Mouse (Mus musculus): ENCODE data around the gene Gm8279. TPM values are rescaled to one million over a fixed set of nuclear protein-coding genes. Genes with fewer than 3 reads are reported as not detected.

Gene Gm8279
- polyA plus RNA-seq (2015; fragmentation: Nextera tagmentation; extraction: Ambion mirVana), result not detected in 2 replicates

DNA sequence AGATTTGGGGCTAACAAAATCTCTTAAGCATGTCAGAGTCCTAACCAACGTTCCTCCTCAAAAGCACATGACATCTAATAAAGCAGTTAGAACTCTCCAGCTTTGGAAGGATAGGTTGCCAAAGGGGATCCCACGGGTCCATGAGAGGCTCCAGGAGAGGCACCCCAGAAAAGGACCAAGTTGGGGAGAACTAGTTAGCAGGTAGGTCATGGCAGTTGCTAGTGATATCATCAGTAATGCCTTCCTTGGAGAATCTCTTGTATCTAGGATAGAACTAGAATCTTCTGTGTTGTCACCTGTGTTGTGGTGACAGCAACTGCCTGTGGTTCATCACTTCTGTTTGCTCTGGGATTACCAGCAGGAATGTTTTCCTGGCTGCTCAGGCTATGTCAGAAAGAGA, at the start of gene Gm8279:
TSS of gene Gm8279 (plus strand) at position 301 of the 400 bp plus-strand sequence.

DNA sequence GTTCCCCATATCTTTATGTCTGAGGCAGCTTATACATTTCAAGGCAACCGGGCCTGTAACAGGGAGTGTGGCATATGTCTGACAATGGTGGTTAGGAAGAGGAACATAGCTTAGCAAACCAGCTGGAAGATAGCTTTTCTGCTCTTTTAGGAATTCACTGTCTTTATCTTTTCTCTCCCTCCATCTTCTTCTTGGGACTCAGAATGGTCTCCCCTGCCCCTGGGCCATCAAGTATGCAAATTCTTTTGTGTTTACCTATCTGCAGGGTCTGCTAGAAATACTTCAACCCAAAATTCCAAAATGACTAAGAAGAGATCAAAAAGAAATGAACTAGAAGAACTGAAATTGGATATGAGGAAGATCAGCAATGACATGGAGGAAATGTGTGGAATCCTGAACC, 32.9 kb downstream of the Gm8279 start, which contains the start of gene Gm3317:
TSS of gene Gm3317 (plus strand) at position 301 of the 400 bp plus-strand sequence.

DNA sequence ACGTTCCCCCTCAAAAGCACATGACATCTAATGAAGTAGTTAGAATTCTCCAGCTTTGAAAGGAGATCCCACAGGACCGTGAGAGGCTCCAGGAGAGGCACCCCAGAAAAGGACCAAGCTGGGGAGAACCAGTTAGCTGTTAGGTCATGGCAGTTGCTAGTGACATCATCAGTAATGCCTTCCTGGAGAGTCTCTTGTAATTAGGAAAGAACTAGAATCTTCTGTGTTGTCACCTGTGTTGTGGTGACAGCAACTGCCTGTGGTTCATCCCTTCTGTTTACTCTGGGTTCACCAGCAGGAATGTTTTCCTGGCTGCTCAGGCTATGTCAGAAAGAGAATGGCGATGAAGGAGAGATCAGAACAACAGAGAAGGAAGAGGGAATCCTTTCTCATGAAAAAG, 54.2 kb downstream of the Gm8279 start, which contains the start of gene Gm8271:
TSS of gene Gm8271 (plus strand) at position 301 of the 400 bp plus-strand sequence.

Other genes starting within 250 kb of the Gm8279 start
- gene Gm3278, start 239.1 kb upstream of the Gm8279 start, polyA plus RNA-seq (2015; fragmentation: Nextera tagmentation; extraction: Ambion mirVana), result not detected in 2 replicates
- not detected in 2 replicates for gene Gm8297, start 147.6 kb upstream of the Gm8279 start, polyA plus RNA-seq (2015; fragmentation: Nextera tagmentation; extraction: Ambion mirVana)
- not detected in 2 replicates for gene Gm3298, start 115.6 kb upstream of the Gm8279 start, polyA plus RNA-seq (2015; fragmentation: Nextera tagmentation; extraction: Ambion mirVana)
- gene 4930555G01Rik, start 80.9 kb upstream of the Gm8279 start, polyA plus RNA-seq (2015; fragmentation: Nextera tagmentation; extraction: Ambion mirVana), result not detected in 2 replicates
- gene Gm8281, start 60.5 kb upstream of the Gm8279 start, polyA plus RNA-seq (2015; fragmentation: Nextera tagmentation; extraction: Ambion mirVana), result 0.32 TPM in 1 of 2 replicates, not detected in the other
- not detected in 2 replicates for gene Gm3317, start 33.0 kb downstream of the Gm8279 start, polyA plus RNA-seq (2015; fragmentation: Nextera tagmentation; extraction: Ambion mirVana)
- not detected in 2 replicates for gene Gm8271, start 54.3 kb downstream of the Gm8279 start, polyA plus RNA-seq (2015; fragmentation: Nextera tagmentation; extraction: Ambion mirVana)
- gene Gm3526, start 129.1 kb downstream of the Gm8279 start, polyA plus RNA-seq (2015; fragmentation: Nextera tagmentation; extraction: Ambion mirVana), result not detected in 2 replicates
- not detected in 2 replicates for gene Gm3542, start 203.4 kb downstream of the Gm8279 start, polyA plus RNA-seq (2015; fragmentation: Nextera tagmentation; extraction: Ambion mirVana)

All from spleen, postnatal 0 days (tissue).